Mouse (Mus musculus): ENCODE measurements around the gene Slc39a10. TPM values are rescaled to one million over a fixed set of nuclear protein-coding genes. Genes with fewer than 3 reads are reported as not detected.
A peak's percentile ranks its signal among the peaks of the same experiment; 100 is the strongest.

Slc39a10 gene
- total and polyA plus RNA-seq, 3 experiments = 14.9 to 17.7 TPM; not detected in 1

- Histone ChIP-seq H3K27ac (ENCODE audit: control insufficient read depth, low read depth, low read length) (no peak overlapping the region), H3K9me3 (replicated peaks; ENCODE audit: insufficient read depth, low read length) (no peaks in the 10 kb centered on the region), H3K27me3 (ENCODE audit: control insufficient read depth in 1 of 2, insufficient read depth in 2 of 2, low read length in 2 of 2) (no peaks in the 10 kb centered on the region), H3K36me3 (ENCODE audit: control insufficient read depth in 1 of 2, insufficient read depth in 2 of 2, low read length in 2 of 2) (peaks cover 0 to 2% of the 10 kb centered on the region in 2 experiments; a peak in 1 of 4 replicates), H3K9ac (ENCODE audit: control insufficient read depth, low read depth, low read length, poor library complexity, severe bottlenecking) (no peak overlapping the region), H3K4me3 (ENCODE audit: control insufficient read depth in 1 of 2, insufficient read depth in 1 of 2, low read depth in 2 of 2, low read length in 2 of 2) (no peak overlapping the region), H3K4me1 (ENCODE audit: control insufficient read depth in 1 of 2, insufficient read depth in 2 of 2, low read length in 2 of 2) (no peaks in the 10 kb centered on the region), H3K79me2 (ENCODE audit: control insufficient read depth, insufficient read depth, low read length, poor library complexity) (no peaks in the 10 kb centered on the region)
- no peak for TF ChIP-seq E2F4 (IDR thresholded peaks at IDR 0.05; ENCODE audit: borderline replicate concordance, low read depth, low read length)
- TF ChIP-seq ZC3H11A (IDR thresholded peaks at IDR 0.05; ENCODE audit: low read depth, low read length) = no peak
- peak; percentile 55 for DNase-seq (ENCODE audit: low read depth, low spot score)
Measured at GRCm38 (mm10) chr1:46860082-46860481, 32.6 kb downstream of the Slc39a10 start.

- Histone ChIP-seq H3K79me2 (ENCODE audit: control insufficient read depth, insufficient read depth, low read length, poor library complexity) (peaks cover 2% of the 10 kb centered on the region; the same call in 1 of the 2 replicates), H3K9ac (ENCODE audit: control insufficient read depth, low read depth, low read length, poor library complexity, severe bottlenecking) (no peak overlapping the region), H3K27ac (ENCODE audit: control insufficient read depth, low read depth, low read length) (no peak overlapping the region), H3K27me3 (ENCODE audit: control insufficient read depth in 1 of 2, insufficient read depth in 2 of 2, low read length in 2 of 2) (no peaks in the 10 kb centered on the region), H3K9me3 (replicated peaks; ENCODE audit: insufficient read depth, low read length) (no peaks in the 10 kb centered on the region), H3K4me3 (ENCODE audit: control insufficient read depth in 1 of 2, insufficient read depth in 1 of 2, low read depth in 2 of 2, low read length in 2 of 2) (no peak overlapping the region), H3K4me1 (ENCODE audit: control insufficient read depth in 1 of 2, insufficient read depth in 2 of 2, low read length in 2 of 2) (0 out of 4 replicates have a peak, but pooled peaks cover 0 to 3% of the 10 kb centered on the region in 2 experiments), H3K36me3 (ENCODE audit: control insufficient read depth in 1 of 2, insufficient read depth in 2 of 2, low read length in 2 of 2) (peaks cover 0 to 6% of the 10 kb centered on the region in 2 experiments; a peak in 2 of 4 replicates)
- DNase-seq (ENCODE audit: low read depth, low spot score) = no peak
- TF ChIP-seq MYB (IDR thresholded peaks at IDR 0.05; ENCODE audit: low read depth, low read length) (no peak), BHLHE40 (IDR thresholded peaks at IDR 0.05; ENCODE audit: borderline replicate concordance, low read depth, low read length) (no peak), MYC (IDR thresholded peaks at IDR 0.05; ENCODE audit: low read depth, low read length) (no peak), TAL1 (IDR thresholded peaks at IDR 0.05; ENCODE audit: low read length) (no peak), CHD1 (IDR thresholded peaks at IDR 0.05; ENCODE audit: low read depth, low read length) (no peak), GATA1 (IDR thresholded peaks at IDR 0.05; ENCODE audit: low read depth, low read length) (no peak), RCOR1 (IDR thresholded peaks at IDR 0.05; ENCODE audit: low read depth, low read length) (no peak), MAFK (IDR thresholded peaks at IDR 0.05; ENCODE audit: borderline replicate concordance, low read depth, low read length) (no peak)
Measured at GRCm38 (mm10) chr1:46858579-46858978, 34.1 kb downstream of the Slc39a10 start.

- H3K27me3 ChIP-seq (ENCODE audit: control insufficient read depth in 1 of 2, insufficient read depth in 2 of 2, low read length in 2 of 2) = no peaks in the 10 kb centered on the region
- H3K27ac ChIP-seq (ENCODE audit: control insufficient read depth, low read depth, low read length) = no peak overlapping the region
- H3K79me2 ChIP-seq (ENCODE audit: control insufficient read depth, insufficient read depth, low read length, poor library complexity) = peaks cover 14% of the 10 kb centered on the region
- no peak overlapping the region for H3K4me3 ChIP-seq (ENCODE audit: control insufficient read depth in 1 of 2, insufficient read depth in 1 of 2, low read depth in 2 of 2, low read length in 2 of 2)
- TF ChIP-seq UBTF (IDR thresholded peaks at IDR 0.05; ENCODE audit: borderline replicate concordance, insufficient read depth, low read depth, low read length) = no peak
- H3K9me3 ChIP-seq (replicated peaks; ENCODE audit: insufficient read depth, low read length) = no peaks in the 10 kb centered on the region
- DNase-seq (ENCODE audit: low read depth, low spot score) = no peak
- H3K36me3 ChIP-seq (ENCODE audit: control insufficient read depth in 1 of 2, insufficient read depth in 2 of 2, low read length in 2 of 2) = peaks cover 0 to 8% of the 10 kb centered on the region in 2 experiments; a peak in 2 of 4 replicates
- no peak overlapping the region for H3K9ac ChIP-seq (ENCODE audit: control insufficient read depth, low read depth, low read length, poor library complexity, severe bottlenecking)
- 0 out of 4 replicates have a peak, but pooled peaks cover 0 to 3% of the 10 kb centered on the region in 2 experiments for H3K4me1 ChIP-seq (ENCODE audit: control insufficient read depth in 1 of 2, insufficient read depth in 2 of 2, low read length in 2 of 2)
Measured at GRCm38 (mm10) chr1:46856498-46856897, 36.2 kb downstream of the Slc39a10 start.
